Mouse (Mus musculus): ENCODE measurements at regions not wholly inside any gene's neighbourhood (a gene's known extent, or its start where the extent isn't known, plus 50 kb on each side); places are given as distances from the start of the nearest gene placed in this dataset.

DNA sequence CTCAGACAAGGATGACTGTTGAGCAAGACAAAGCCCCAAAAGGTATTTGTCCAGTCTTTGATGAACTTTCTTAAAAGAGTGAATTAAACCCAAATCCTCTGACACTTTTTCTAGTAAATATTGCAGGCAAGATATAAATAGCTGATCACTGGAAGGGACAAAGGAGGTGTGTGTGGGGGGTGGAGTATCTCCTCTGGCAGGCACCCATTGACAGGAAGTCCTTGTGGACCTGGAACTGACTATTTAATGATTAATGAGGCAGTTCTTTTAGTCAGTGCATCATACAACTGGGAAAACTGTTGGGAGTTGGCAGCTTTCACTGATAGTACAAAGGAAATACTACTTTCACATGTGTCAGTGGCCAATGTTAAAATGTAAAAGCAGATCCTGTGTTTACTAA is 457.1 kb downstream of the Pid1 start:
- no peaks in the 10 kb centered on the region for H3K27me3 ChIP-seq (replicated peaks; ENCODE audit: control insufficient read depth, insufficient read depth, low read length)
- no peak for ATAC-seq
- no peaks in the 10 kb centered on the region for H3K36me3 ChIP-seq (ENCODE audit: control insufficient read depth, insufficient read depth)
- H3K9ac ChIP-seq (ENCODE audit: low read depth, low read length) = no peak overlapping the region
- H3K4me1 ChIP-seq (replicated peaks; ENCODE audit: control insufficient read depth, insufficient read depth, low read length) = no peaks in the 10 kb centered on the region
- TF ChIP-seq CTCF (IDR thresholded peaks at IDR 0.05; ENCODE audit: low read depth) = no peak
- no peak overlapping the region for H3K4me2 ChIP-seq (replicated peaks; ENCODE audit: low read depth)
- H3K4me3 ChIP-seq (ENCODE audit: low read depth, low read length) = no peak overlapping the region
- no peak overlapping the region for H3K27ac ChIP-seq (ENCODE audit: low read depth, low read length)
- H3K9me3 ChIP-seq (ENCODE audit: control insufficient read depth) = no peaks in the 10 kb centered on the region

- no peak for TF ChIP-seq CTCF (IDR thresholded peaks at IDR 0.05; ENCODE audit: low read depth)
- H3K27me3 ChIP-seq (replicated peaks; ENCODE audit: control insufficient read depth, insufficient read depth, low read length) = no peaks in the 10 kb centered on the region
- H3K4me2 ChIP-seq (replicated peaks; ENCODE audit: low read depth) = no peak overlapping the region
- H3K9me3 ChIP-seq (ENCODE audit: control insufficient read depth) = no peaks in the 10 kb centered on the region
- no peak overlapping the region for H3K4me3 ChIP-seq (ENCODE audit: low read depth, low read length)
- no peaks in the 10 kb centered on the region for H3K4me1 ChIP-seq (replicated peaks; ENCODE audit: control insufficient read depth, insufficient read depth, low read length)
- H3K36me3 ChIP-seq (ENCODE audit: control insufficient read depth, insufficient read depth) = no peaks in the 10 kb centered on the region
- ATAC-seq = no peak
- 86% methylated on average over 4 of the region's 4 CpGs for WGBS
- H3K27ac ChIP-seq (ENCODE audit: low read depth, low read length) = no peak overlapping the region
- no peak overlapping the region for H3K9ac ChIP-seq (ENCODE audit: low read depth, low read length)
Measured at GRCm38 (mm10) chr1:83900135-83900534, 463.8 kb downstream of the Pid1 start.

DNA sequence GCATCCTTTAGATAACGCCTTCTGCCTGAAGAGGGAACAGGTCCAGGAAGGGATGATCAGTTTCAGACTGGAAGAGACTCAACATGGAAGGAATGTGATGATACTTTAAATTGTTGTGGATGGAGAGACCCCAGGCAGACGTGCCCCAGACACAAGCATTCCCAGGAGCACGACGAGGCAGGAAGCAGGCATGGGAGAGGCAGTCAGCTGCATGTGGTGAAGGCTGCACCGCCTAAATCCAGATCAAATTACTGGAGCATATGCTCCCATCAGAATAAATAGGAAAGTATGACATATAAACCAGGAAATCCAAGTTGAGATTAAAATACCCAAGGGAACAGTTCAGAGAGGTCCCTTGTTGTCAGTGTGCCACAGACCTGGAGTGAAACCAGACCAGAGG is 467.3 kb downstream of the Pid1 start:
- H3K4me2 ChIP-seq (replicated peaks; ENCODE audit: low read depth) = no peak overlapping the region
- no peaks in the 10 kb centered on the region for H3K9me3 ChIP-seq (ENCODE audit: control insufficient read depth)
- H3K36me3 ChIP-seq (ENCODE audit: control insufficient read depth, insufficient read depth) = no peaks in the 10 kb centered on the region
- no peak for ATAC-seq
- no peak overlapping the region for H3K27ac ChIP-seq (ENCODE audit: low read depth, low read length)
- WGBS = 42% methylated on average over 5 of the region's 5 CpGs
- H3K4me3 ChIP-seq (ENCODE audit: low read depth, low read length) = no peak overlapping the region
- no peaks in the 10 kb centered on the region for H3K27me3 ChIP-seq (replicated peaks; ENCODE audit: control insufficient read depth, insufficient read depth, low read length)
- TF ChIP-seq CTCF (IDR thresholded peaks at IDR 0.05; ENCODE audit: low read depth) = no peak
- H3K4me1 ChIP-seq (replicated peaks; ENCODE audit: control insufficient read depth, insufficient read depth, low read length) = no peaks in the 10 kb centered on the region
- H3K9ac ChIP-seq (ENCODE audit: low read depth, low read length) = no peak overlapping the region

- Histone ChIP-seq H3K36me3 (ENCODE audit: control insufficient read depth, insufficient read depth) (no peaks in the 10 kb centered on the region), H3K27me3 (replicated peaks; ENCODE audit: control insufficient read depth, insufficient read depth, low read length) (no peaks in the 10 kb centered on the region), H3K27ac (ENCODE audit: low read depth, low read length) (no peak overlapping the region), H3K9me3 (ENCODE audit: control insufficient read depth) (no peaks in the 10 kb centered on the region), H3K4me1 (replicated peaks; ENCODE audit: control insufficient read depth, insufficient read depth, low read length) (no peaks in the 10 kb centered on the region), H3K9ac (ENCODE audit: low read depth, low read length) (no peak overlapping the region), H3K4me2 (replicated peaks; ENCODE audit: low read depth) (no peak overlapping the region), H3K4me3 (ENCODE audit: low read depth, low read length) (no peak overlapping the region)
- no peak for ATAC-seq
- WGBS = 76% methylated on average over 4 of the region's 4 CpGs
- TF ChIP-seq CTCF (IDR thresholded peaks at IDR 0.05; ENCODE audit: low read depth) = no peak
Measured at GRCm38 (mm10) chr1:83879109-83879399, 471.1 kb upstream of the Sphkap start.

GRCm38 (mm10) chr1:83878330-83879108 is 470.5 kb upstream of the Sphkap start:
- Histone ChIP-seq H3K27me3 (replicated peaks; ENCODE audit: control insufficient read depth, insufficient read depth, low read length) (no peaks in the 10 kb centered on the region), H3K4me1 (replicated peaks; ENCODE audit: control insufficient read depth, insufficient read depth, low read length) (no peaks in the 10 kb centered on the region), H3K27ac (ENCODE audit: low read depth, low read length) (no peak overlapping the region), H3K9ac (ENCODE audit: low read depth, low read length) (no peak overlapping the region), H3K4me2 (replicated peaks; ENCODE audit: low read depth) (no peak overlapping the region), H3K9me3 (ENCODE audit: control insufficient read depth) (no peaks in the 10 kb centered on the region), H3K36me3 (ENCODE audit: control insufficient read depth, insufficient read depth) (no peaks in the 10 kb centered on the region), H3K4me3 (ENCODE audit: low read depth, low read length) (no peak overlapping the region)
- ATAC-seq = no peak
- TF ChIP-seq CTCF (IDR thresholded peaks at IDR 0.05; ENCODE audit: low read depth) = no peak
- WGBS = 85% methylated on average over 8 of the region's 8 CpGs

DNA sequence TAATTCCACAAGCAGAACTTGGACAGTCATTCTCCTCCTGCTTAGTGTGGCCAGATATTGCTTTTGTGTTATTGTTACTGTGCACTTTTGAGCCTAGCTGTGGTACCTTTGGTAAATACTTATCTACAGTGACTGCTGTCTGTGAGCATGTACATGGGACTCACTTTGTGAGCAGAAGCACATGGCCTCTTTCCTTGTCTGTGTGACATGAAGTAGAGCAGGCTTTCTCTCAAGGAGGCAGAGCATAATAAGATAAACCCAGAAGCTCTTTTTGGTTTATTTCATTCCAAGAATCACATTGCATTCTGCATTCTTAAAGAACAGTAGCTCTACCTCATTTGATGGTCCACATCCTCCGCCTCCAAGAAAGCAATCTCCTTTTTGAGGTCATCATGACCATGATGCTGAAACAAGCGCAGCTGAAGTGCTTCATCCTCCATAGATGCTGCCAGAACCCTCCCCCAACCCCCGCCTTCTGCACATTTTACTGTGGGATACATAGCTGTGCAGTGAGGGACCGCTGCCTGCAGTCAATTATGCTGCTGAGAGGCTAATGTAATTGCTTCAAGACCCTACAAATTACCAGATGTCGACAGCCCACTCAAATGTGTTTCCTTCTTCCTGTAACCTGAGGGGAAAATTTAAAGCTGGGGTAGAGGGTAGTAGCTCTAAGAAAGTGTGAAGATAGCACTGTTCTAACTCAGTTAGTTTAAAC is 463.0 kb upstream of the Sphkap start:
- no peak for ATAC-seq
- H3K4me3 ChIP-seq (ENCODE audit: low read depth, low read length) = no peak overlapping the region
- no peak for TF ChIP-seq CTCF (IDR thresholded peaks at IDR 0.05; ENCODE audit: low read depth)
- H3K27ac ChIP-seq (ENCODE audit: low read depth, low read length) = no peak overlapping the region
- no peaks in the 10 kb centered on the region for H3K36me3 ChIP-seq (ENCODE audit: control insufficient read depth, insufficient read depth)
- H3K9me3 ChIP-seq (ENCODE audit: control insufficient read depth) = no peaks in the 10 kb centered on the region
- no peaks in the 10 kb centered on the region for H3K27me3 ChIP-seq (replicated peaks; ENCODE audit: control insufficient read depth, insufficient read depth, low read length)
- WGBS = 49% methylated on average over 5 of the region's 5 CpGs
- no peak overlapping the region for H3K4me2 ChIP-seq (replicated peaks; ENCODE audit: low read depth)
- H3K4me1 ChIP-seq (replicated peaks; ENCODE audit: control insufficient read depth, insufficient read depth, low read length) = no peaks in the 10 kb centered on the region
- H3K9ac ChIP-seq (ENCODE audit: low read depth, low read length) = no peak overlapping the region
